Mouse (Mus musculus) thymus, postnatal 25 days (tissue): ENCODE measurements around the gene Olfr221.
"Not testable (repeated sequence)": the region's sequence is repeated elsewhere in the genome, so short reads cannot be mapped to it uniquely, and the experiment has no call there.

Experiments used
- DNase-seq: peaks from one replicate; pipeline ENCODE4 v3.0.0; 2022

The Olfr221 gene

DNA sequence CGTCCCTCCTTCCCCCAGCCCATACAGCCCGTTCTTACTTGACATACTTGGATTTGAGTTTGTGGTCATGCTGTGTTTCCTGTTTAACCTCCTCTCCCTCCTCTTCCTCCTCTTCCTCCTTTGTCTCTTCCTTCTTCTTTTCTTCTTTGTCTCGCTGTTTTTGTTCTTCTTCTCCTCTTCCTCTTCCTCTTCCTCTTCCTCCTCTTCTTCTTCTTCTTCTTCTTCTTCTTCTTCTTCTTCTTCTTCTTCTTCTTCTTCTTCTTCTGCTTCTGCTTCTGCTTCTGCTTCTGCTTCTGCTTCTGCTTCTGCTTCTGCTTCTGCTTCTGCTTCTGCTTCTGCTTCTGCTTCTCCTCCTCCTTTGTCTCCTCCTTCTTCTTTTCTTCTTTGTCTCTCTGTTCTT is at the start of gene Olfr221:
TSS of gene Olfr221 (minus strand) at position 101 of the 400 bp plus-strand sequence.
- DNase-seq, result not testable (repeated sequence)

DNA sequence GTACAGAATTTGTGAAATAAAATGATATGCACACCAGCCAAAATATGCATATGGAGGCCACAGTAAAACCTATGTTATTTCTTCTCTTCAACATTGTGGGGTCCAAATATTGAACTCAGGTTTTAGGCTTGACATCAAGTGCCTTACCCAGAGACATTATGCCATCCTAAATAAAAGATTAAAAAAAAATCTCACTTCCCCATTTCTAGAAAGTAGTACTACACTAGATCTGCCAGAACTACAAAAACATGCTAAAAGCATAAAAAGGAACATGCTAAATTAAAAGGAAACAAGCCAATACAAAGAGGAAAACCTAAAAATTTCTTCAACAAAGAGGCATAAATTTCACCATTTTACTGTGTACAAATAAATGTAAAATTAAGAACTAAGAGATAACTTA is 40.8 kb upstream of the Olfr221 start:
- no peak for DNase-seq

GRCm38 (mm10) chr14:52071599-52072137 is 29.4 kb upstream of the Olfr221 start:
- DNase-seq, result no peak

GRCm38 (mm10) chr14:52066135-52066534 is 23.9 kb upstream of the Olfr221 start:
- no peak for DNase-seq

DNA sequence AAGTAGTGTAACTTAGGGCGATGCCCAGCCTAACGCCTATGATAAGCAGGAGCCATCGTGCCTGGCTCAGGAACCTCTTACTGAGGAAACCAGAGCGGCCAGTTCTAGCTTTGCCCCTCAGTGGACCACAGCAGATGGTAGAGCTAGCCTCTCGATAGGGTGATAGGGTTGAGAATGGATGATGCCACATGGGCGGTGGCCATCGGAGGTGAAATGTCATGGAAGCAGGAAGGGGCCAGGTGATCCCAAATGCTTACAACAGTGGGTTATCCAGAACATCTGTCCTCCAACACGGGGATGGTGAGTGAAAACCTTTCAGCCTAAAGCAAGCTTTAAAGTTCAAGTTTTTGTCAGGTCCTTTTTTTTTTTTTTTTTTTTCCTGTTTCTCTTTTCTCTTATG is 19.5 kb upstream of the Olfr221 start:
- DNase-seq, result no peak

DNA sequence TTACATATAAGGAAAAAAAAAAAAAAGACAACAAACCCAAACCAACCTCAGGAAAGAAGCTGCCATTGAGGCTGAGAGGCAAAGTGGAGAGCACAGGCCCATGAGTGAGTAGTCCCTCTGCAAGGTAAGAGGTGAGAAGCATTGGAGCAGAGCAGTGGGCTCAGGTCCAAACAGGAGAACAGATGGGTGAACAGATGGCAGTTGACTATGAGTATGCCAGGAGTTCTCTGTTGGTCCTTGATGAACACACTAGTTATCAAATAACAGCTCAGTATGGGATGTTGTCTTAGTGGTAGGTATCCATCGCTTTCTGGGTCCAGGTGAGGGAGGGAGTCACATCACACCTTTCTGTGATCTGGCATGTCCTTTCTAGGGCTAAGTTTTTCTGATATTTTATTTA is 18.5 kb upstream of the Olfr221 start:
- no peak for DNase-seq

DNA sequence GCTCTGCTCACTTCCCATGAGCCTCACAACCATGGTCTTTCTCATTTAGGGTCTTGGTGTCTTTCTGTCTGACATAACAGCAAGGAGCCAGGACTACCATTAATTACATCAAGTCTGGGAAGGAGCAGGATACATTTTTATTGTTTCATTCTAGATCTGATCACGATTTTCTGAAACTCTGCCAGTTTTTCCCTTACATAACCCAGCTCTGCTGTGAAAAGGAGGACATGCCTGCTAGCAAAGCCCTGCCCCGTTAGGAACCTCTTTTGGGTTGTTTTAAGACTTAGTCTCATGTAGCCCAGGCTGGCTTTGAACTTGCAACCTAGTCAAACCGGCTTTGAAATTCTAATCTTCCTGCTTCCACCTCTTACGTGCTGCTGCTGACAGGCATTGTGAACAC is 17.7 kb upstream of the Olfr221 start:
- DNase-seq, result no peak

DNA sequence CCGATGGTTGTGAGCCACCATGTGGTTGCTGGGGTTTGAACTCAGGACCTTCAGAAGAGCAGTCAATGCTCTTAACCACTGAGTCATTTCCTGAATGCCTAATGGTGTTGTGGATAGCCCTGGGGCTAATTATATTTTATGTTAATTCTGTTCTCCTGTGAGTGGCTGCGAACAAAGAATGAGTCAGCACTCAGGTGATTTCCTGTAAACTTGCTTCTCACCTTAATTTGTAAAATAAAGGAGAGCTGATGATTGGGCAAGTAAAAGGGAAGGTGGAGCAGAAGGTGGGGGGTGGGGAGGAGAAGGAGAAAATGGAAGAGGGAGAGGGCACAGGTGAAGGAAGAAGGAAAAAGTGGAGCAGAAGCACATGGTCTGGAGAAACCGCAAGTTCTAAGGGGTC is 10.5 kb upstream of the Olfr221 start:
- not testable (repeated sequence) for DNase-seq

DNA sequence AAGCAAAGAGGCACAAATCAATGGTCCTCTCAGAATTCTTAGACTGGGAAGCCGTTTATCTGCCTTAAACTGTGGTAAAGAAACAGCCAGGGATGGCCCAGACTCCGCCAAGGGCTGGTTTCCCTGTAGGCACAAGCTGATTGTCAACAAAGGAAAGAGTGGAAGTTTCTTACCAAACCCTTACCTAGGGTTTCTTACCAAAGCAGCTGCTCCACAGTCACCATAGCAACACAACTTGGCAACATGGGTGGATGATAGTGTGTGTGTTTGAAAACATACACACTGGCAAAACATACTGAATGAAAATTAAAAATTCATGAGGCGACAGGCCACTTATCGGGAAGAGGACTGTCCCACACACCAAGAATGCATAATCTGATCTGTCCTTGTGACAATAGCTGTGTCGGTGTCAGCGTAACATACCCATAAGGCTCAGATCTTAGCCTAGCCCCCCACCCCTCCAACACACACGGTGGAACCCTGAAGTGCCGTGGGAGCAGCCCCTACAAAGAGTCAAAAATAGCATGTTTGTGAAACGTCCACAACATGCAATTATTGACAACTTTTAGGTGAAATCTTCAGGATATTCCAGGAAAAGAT is 3.8 kb upstream of the Olfr221 start:
- DNase-seq, result no peak

- DNase-seq, result peak; percentile 63
Observed at GRCm38 (mm10) chr14:52044901-52045678, 2.8 kb upstream of the Olfr221 start.

GRCm38 (mm10) chr14:52043446-52043845 is 1.2 kb upstream of the Olfr221 start:
- no peak for DNase-seq

GRCm38 (mm10) chr14:52039332-52039731 is 2.9 kb downstream of the Olfr221 start:
- DNase-seq, result no peak

- DNase-seq, result no peak
Observed at GRCm38 (mm10) chr14:52035926-52036325, 6.3 kb downstream of the Olfr221 start.

- DNase-seq, result no peak
Observed at GRCm38 (mm10) chr14:52026342-52026741, 15.9 kb downstream of the Olfr221 start.

GRCm38 (mm10) chr14:52024133-52024532 is 18.1 kb downstream of the Olfr221 start:
- no peak for DNase-seq

DNA sequence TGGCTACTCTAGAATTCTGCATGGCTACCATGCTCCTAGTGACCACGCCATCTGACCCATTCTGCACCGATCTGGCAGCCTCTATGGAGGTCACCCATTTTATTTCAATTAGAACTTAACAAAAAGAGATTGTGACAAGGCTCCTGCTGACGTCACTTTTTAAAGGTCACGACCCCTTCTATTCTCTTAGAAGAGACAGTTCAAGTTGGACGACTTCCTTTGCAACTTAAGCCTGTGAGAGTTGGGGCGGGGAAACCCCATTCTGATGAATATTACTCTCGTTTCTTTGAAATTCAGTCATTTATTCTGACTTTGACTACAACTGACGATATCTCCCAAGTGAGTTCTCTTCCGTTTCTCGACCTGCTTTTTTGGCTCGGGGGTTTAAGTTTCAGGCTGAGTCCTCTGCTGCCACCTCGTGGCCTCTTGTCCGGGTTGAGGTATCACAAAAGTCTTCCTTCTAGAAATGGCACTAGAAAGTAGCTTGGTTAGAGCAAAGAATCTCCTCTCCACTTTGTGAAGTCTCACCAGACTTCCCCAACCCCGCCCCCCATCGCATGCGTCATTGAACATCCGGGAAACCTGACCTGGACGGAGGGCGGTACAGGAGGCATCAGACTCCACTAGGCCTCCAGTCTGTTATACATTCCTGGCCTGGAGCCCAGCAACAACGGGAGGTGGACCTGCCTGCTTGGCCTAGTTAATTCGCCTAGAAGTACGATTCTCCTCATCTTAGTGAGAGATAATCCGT is 19.4 kb downstream of the Olfr221 start:
- DNase-seq, result peak; percentile 94

GRCm38 (mm10) chr14:52022244-52022708 is 20.0 kb downstream of the Olfr221 start:
- no peak for DNase-seq

GRCm38 (mm10) chr14:52021568-52022212 is 20.6 kb downstream of the Olfr221 start:
- no peak for DNase-seq

GRCm38 (mm10) chr14:52021138-52021529 is 21.1 kb downstream of the Olfr221 start:
- no peak for DNase-seq

DNA sequence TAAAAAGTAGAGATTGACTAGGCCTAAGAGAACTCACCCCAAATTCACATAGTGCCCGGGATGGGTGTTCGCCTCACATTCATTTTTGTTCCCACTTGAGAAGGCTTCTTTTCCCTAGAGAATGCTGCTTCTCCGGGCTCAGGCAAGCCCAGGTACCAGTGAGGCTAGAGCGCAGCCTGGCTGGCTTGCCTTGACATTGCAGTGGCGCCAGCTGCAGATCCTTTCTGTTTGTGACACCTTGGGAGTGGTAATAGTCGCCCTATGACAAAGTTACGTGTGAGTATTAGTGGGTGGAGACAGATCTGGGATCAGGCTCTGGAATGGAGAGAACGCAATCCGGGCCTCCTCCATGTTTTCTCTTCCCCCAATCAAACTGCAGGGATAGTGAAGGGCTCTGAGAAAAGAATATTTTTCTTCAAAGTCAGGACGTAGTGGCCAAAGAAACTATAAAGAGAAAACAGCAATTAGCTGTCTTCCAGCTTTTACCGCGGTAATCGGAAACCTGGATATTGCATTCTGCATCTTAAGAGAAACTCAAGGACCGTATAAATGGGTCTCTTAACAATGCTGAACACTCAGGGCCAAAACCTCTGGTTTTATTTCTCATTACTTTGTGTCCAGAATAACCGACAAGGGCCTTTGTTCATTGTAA is 21.6 kb downstream of the Olfr221 start, which contains the start of gene Zfp219:
TSS of gene Zfp219 (minus strand) at position 248 of the 652 bp plus-strand sequence.
- peak; percentile 80 for DNase-seq

DNA sequence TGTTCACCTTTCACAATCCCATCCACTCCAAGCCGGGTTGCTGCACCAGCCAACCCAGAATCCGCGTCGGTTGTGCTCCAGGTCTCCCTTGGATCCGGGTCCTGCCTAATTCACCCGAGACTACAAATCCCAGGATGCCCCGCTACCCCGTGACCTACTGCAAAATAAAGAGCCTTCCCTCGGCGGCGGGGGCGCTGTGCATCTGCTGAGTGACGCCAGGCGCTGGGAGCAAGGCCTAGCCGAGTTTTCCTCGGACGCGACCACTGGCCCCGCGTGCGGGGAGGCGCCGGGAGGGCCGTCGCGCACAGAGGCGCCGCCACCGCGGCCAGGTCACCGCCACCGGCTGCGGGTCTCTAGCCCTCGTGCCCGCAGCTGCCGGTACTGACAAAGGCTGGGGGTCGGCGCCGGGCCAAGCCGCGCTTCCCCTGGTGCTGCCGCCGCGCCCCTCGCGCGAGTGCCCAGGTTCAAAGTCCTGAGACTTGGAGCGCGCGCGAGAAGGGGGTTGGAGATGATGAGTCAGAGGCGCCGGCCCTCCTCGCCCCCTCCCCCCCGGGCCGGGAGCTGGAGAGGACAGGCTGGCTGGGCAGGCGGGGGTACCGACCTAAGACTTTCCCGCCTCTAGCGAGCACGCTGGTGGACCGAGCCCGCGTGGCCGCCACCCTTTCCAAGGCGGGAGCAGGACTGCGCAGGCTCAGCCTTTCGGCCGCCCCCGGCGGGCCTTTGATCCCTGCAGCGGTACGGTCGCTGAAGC is 22.5 kb downstream of the Olfr221 start:
- peak; percentile 98 for DNase-seq
